Mouse (Mus musculus) spleen, adult 18-20 months (tissue): ENCODE results near the gene Cds1.

ENCODE experiments used
- DNase-seq, 2 experiments: peaks; one replicate each; pipeline ENCODE4 v3.0.0; 2022; ENCODE audit warnings: mixed read lengths in 2 of 2

Cds1 gene

GRCm38 (mm10) chr5:101779376-101779863 lies 14.5 kb downstream of the Cds1 start:
- DNase-seq = no peak

DNA sequence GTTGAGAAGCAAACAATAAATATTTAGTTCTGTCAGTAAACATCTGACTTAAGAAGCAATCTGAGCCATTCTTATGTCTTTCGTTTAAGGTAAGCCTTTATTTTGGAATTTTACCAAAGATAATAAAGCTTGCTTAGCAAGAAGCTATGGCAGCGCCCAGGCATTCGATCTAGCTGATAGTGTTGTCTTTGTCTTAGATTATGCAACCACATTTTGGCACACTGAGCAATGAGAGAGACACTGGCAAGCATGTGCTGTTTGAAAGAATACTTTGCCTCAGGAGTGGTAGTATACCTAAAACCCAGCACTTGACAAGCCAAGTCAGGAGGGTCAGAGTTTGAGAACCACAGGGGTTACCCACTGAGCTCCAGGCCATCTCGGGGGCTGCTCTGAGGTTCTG lies 16.0 kb downstream of the Cds1 start:
- no peak for DNase-seq

DNA sequence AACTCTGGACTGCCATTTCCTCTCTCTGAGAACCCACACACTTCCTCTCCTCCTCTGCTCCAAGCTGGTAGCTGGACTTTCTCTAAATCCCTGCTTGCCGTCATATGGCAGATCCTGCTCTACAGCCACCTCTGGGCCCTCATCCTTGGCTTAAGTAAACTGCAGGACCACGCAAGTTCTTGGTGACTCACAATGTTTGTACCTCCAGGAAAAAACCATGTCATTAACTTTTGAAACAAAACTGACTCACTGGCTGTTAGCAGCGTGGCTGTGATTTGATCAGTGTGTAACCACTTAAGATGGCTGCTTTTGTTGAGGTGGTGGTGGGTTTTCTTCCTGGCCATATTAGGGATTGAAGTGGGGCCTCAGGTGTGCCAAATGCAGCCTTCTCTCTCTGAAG lies 19.4 kb downstream of the Cds1 start:
- DNase-seq = no peak

DNA sequence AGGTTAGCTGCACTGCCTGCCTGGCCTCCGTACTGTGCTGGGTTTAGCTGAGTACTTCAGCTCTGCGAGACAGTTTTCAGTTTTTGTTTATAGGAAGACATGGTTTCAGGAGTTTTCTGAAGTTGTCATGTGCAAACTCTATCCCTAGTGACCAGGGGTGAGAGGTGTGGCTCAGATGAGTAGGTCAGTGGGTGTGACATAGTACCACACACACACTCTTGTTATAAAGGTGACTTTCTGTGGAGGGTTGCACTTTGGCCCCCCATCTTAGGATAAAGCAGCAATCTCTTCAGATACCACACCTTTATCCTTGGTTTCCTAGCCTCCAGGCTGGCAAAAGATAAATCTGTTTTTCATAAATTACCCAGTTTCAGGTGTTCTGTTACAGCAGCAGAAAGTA lies 19.9 kb downstream of the Cds1 start:
- no peak for DNase-seq

DNA sequence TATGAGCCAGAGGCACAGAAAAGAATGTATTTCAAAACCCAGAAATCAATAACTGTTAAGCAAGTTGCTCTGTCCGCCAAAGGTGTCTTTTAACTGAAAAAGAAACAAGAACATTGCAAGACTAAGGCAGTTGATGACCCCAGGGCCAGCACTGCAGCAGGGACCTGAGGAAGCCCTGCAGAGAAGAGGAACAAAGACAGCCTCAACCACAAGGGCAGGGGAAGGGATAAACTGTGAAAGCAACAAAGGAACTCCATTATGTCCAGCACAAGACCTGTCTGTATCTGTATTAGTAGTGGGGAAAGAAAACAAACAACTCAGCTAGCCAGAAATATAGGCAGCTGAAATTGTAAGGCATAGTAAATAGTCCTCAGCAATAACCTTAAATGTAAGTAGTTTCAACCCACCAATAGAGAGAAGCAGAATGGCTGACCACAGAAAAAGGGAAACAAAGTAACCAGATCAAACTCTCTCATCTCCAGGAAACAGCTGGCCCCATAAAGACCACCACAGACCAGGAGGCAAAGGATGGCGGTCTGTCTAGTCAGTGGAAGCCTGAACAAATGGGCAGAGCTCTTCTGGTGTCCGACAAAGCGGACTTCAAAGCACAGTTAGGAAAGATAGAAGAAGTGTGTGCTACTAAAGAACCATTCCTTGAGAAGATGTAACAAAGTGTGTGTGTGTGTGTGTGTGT lies 21.1 kb downstream of the Cds1 start:
- no peak for DNase-seq

DNA sequence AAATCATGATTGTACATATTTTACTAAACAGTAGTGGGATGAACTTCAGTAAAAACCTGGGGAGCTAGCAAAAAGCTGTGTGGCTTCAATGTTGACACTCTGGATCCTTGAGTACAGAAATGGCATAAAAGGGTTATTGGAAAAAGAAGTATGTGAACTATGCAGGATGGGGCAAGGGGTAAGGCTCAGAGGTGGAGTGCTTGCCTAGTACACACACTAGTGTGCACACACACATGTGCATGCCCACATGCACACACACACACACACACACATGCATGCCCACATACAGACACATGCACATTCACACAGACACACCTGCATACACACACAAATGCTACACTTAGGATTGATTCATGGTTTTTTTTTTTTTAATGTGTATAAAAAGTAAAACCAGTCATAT lies 24.8 kb downstream of the Cds1 start:
- no peak for DNase-seq

GRCm38 (mm10) chr5:101790560-101790959 lies 25.6 kb downstream of the Cds1 start:
- no peak for DNase-seq

DNA sequence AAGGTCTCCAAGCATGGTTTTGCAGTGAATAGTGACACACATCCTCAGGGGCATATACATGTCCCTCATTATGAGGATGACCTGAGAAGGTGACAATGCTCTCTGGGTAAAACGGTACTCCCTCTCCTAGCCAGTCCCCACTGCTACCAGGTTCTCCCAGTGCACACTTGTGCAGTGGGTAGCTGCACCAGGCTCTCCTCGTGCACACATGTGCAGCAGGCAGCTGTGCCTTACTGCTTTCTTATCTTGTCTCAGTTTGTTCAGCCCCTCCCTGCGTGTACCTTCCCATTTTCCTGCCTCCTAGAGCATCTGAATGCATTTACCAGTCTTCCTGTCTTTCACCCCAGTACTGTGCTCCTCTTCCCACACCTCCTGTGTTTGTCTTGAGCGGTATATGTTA lies 27.7 kb downstream of the Cds1 start:
- no peak for DNase-seq

DNA sequence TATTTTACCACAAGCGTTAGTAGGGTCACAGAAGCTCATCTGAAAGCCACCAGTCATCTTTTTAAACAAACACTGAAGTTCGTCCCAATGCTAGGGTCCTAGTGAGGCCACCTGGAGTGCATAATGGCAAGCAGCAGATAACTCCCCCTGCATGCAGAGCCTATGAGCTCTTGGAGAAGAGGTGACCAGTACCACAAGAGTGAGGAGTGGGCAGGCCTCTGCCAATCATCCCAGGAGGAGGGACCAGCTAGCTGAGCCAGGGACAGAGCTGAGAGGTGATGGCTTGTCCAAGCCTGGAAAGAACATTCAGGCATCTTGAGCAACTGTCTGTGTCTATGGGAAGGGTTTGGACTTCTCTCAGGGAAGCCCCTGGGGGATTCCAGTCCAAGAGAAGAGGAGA lies 37.0 kb downstream of the Cds1 start:
- DNase-seq = no peak

- DNase-seq = no peak
Measured at GRCm38 (mm10) chr5:101802358-101803022, 37.6 kb downstream of the Cds1 start.

DNA sequence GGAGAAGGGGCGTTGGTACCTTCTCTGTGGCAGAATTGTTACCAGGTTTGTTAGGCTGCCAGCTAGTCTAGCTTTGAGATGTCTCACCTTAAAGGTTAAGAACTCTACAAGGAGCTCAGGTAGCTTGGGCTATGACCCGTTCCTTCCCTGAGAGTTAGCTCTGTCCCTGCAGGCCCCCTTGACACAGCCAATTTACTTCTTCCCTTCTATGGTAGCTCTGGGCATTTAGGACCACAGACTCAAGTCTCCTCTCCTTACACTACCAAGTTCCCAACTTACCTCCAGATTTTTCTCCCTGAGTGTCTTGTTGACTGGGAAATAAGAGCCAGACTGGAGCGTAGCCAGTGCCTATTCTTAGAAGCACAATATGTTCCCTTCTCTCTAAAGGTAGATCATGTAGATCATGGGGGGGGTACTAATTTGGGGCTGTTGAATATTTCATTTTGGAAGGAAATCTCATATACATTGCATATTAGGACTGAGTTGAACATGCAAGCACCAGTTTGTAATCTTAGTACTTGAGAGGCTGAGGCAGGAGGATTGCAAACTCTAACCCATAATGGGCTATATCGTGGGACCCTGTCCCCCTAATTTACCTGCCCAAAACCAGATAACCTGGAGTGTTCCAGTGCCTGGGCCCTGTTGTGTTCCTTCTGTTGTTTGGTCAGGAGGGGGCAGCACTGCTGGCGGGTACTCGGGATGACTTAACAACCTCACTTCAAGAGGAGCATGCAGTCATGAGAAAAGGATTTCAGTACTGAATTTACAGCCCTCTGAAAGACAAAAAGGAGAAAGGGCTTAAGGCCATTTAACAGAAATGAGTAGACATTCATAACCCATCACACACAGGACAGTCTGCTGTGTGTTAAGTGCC lies 46.6 kb downstream of the Cds1 start:
- DNase-seq = no peak

GRCm38 (mm10) chr5:101816822-101817221 lies 51.9 kb downstream of the Cds1 start:
- DNase-seq = no peak

DNA sequence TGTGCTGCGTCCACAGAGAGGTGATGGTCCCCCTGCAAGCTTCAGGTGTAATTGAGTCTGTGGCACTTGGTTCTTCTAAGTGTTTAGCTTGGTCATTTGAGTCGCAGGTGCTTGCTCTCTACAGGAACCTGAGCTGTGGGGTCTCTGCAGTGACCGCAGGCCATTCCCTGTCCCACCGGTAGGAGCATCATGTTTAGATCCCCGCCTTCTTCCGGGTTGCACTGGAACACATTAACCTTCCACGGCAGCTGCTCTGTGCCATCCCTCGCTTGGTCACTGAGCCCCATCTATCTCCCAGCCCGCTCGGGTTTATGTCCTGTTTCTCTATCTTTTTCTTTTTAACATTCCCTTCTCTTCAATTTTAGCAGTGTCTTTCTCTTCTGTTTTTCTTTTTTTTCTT lies 54.3 kb downstream of the Cds1 start:
- no peak for DNase-seq

DNA sequence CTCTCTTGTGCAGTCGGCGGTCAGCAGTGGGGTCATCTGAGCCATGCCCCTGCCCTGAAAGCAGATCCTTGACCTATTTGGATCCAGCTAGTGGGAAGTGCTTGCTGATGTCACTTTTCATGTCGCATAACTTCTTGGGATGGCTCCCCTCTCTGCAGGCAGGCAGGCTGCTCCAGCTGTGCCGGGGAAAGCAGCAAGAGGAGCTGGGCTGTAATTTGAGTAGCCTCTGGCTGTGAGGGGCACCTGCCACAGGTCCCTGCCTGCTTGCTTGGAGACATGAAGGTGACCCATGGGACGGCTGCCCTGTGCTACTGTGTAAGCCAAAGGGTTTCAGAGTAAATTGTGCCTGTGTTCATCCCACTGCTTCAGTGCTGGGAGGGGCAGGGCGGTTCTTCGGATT lies 54.9 kb downstream of the Cds1 start:
- no peak for DNase-seq

GRCm38 (mm10) chr5:101821052-101821451 lies 56.1 kb downstream of the Cds1 start:
- no peak for DNase-seq

DNA sequence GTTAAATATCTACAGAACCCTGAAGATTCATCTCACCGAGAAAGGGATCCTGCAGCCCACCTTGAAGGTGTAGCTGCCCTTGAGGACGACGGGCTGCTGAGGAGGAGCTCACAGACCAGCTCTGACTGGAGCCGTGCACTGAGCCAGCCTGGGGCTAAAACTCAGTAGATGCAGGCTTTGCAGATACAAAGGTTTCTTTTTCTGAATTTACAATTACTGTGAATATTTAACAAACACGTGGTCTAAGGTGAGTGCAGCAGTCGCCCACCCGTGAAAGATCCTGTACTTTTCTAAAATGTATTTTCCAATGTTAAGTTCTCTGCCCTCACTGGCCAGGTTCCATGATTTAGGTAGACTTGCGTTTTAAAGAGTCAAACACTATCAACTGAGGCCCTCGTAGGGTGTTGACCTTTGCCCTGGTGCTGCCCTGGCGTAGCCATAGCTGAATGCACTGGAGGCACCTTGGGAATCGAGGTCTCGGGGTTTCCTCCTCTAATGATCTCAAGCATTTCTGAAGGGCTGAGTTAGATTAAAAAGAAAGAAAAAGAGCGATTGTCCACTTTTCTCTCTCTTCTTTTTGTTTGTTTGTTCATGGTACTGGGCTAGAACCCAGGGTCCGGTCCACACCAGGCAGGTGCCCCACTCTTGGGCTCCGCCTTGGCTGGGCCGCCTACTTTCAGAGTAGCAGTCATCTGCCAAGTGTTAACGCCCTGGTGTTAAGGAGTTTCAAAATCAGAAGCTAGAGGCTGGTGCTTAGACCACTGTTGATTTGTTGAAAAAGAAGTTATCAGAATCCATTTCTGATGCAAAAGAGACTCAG lies 56.8 kb downstream of the Cds1 start:
- no peak for DNase-seq

DNA sequence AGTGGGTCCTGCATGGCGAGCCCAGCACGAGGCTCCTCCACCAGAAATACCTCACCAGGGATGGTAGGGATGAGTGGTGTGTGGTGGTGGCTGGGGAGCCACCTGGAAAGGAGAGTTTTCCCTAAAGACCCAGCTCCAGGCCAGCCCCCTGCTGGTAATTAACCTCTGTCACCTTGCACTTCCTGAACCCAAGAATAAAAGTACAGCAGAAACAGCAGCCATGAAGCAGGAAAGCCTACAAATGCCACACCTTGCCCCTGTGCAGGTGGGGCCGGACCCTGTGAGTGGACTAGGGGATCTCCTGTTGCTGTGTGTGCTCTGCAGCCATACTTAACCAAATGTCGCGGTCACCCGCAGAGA lies 57.4 kb downstream of the Cds1 start:
- no peak for DNase-seq

- DNase-seq = no peak
Measured at GRCm38 (mm10) chr5:101825111-101825911, 60.4 kb downstream of the Cds1 start.

GRCm38 (mm10) chr5:101826531-101826970 lies 61.6 kb downstream of the Cds1 start:
- DNase-seq = no peak

- DNase-seq = no peak
Measured at GRCm38 (mm10) chr5:101827477-101827876, 62.5 kb downstream of the Cds1 start.

GRCm38 (mm10) chr5:101828932-101829331 lies 64.0 kb downstream of the Cds1 start:
- no peak for DNase-seq

DNA sequence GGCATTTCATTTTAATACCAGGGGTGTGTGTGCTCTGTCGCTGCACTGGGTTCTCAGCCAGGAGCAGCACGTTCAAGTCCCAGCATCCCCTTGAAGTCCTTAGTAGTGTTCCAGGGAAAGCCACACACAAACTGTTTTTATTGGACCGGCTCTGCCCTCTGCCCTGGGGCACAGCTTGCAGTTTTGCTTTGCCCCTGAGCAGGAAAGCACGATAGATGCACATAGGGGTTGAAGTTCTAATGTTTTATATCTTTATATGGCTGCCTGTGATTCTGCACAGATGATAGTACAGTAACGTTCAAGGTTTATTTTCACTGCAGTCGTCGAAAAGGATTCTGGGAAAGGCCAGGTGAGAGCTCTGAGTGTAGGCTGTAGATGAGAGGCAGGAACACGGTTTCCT lies 65.2 kb downstream of the Cds1 start:
- no peak for DNase-seq
